Mouse (Mus musculus) kidney, postnatal 14 days (tissue): ENCODE results near the gene Fuz.
A peak's percentile ranks its signal among the peaks of the same experiment; 100 is the strongest.

ENCODE experiments used
- DNase-seq: peaks from one replicate; pipeline ENCODE4 v3.0.0; 2022; ENCODE audit warnings: mixed read lengths

The Fuz gene

GRCm38 (mm10) chr7:44895593-44896434 lies at the start of gene Fuz:
TSS of gene Fuz (plus strand) at chr7:44896079.
- DNase-seq, result peak; percentile 94

- no peak for DNase-seq
Observed at GRCm38 (mm10) chr7:44846804-44847203, 49.1 kb upstream of the Fuz start.

GRCm38 (mm10) chr7:44847772-44848171 lies 48.1 kb upstream of the Fuz start:
- DNase-seq, result no peak

GRCm38 (mm10) chr7:44848561-44849415 lies 47.1 kb upstream of the Fuz start, which contains the start of the genes Akt1s1 and Tbc1d17:
TSS of gene Akt1s1 (plus strand) at chr7:44848991.
TSS of gene Tbc1d17 (minus strand) at chr7:44849079.
- peak; percentile 100 for DNase-seq

- peak; percentile 95 for DNase-seq
Observed at GRCm38 (mm10) chr7:44849416-44850111, 46.3 kb upstream of the Fuz start.

GRCm38 (mm10) chr7:44850146-44850545 lies 45.7 kb upstream of the Fuz start:
- DNase-seq, result peak; percentile 89

GRCm38 (mm10) chr7:44850789-44851624 lies 44.9 kb upstream of the Fuz start:
- DNase-seq, result no peak

GRCm38 (mm10) chr7:44851625-44852234 lies 44.1 kb upstream of the Fuz start:
- DNase-seq, result no peak

- DNase-seq, result no peak
Observed at GRCm38 (mm10) chr7:44852259-44853027, 43.4 kb upstream of the Fuz start.

- no peak for DNase-seq
Observed at GRCm38 (mm10) chr7:44853065-44853464, 42.8 kb upstream of the Fuz start.

GRCm38 (mm10) chr7:44853596-44854355 lies 42.1 kb upstream of the Fuz start:
- DNase-seq, result no peak

GRCm38 (mm10) chr7:44854356-44855031 lies 41.4 kb upstream of the Fuz start:
- DNase-seq, result peak; percentile 95

GRCm38 (mm10) chr7:44855036-44855435 lies 40.8 kb upstream of the Fuz start:
- DNase-seq, result no peak

- DNase-seq, result no peak
Observed at GRCm38 (mm10) chr7:44856265-44856916, 39.5 kb upstream of the Fuz start.

GRCm38 (mm10) chr7:44857042-44857552 lies 38.8 kb upstream of the Fuz start, which contains the start of gene Pnkp:
TSS of gene Pnkp (plus strand) at chr7:44857139.
- peak; percentile 88 for DNase-seq

GRCm38 (mm10) chr7:44857905-44858304 lies 38.0 kb upstream of the Fuz start:
- DNase-seq, result no peak

GRCm38 (mm10) chr7:44859896-44860295 lies 36.0 kb upstream of the Fuz start:
- DNase-seq, result no peak
